Mouse (Mus musculus) forebrain, embryonic 13.5 days (tissue): ENCODE measurements around the gene Nphs1. TPM values are rescaled to one million over a fixed set of nuclear protein-coding genes. Genes with fewer than 3 reads are reported as not detected.

Source experiments
- ATAC-seq: fragments of 200-750 bp; cut with Nextera tagmentation; 2 replicates; pipeline ENCODE4 v1.8.0; 2017
- H3K27ac ChIP-seq: fragments of 300-500 bp; sonication (generic); 2 replicates; pipeline ENCODE4 v1.5.1; 2015; ENCODE audit warnings: inconsistent platforms, mild to moderate bottlenecking, moderate library complexity
- H3K27me3 ChIP-seq: fragments of 300-500 bp; sonication (generic); 2 replicates; pipeline ENCODE4 v1.6.1; 2015; ENCODE audit warnings: mild to moderate bottlenecking, inconsistent platforms
- H3K36me3 ChIP-seq: fragments of 300-500 bp; sonication (generic); 2 replicates; pipeline ENCODE4 v1.6.1; 2015; ENCODE audit warnings: mild to moderate bottlenecking, inconsistent platforms; ENCODE audit not compliant: poor library complexity, severe bottlenecking
- H3K4me1 ChIP-seq: fragments of 300-500 bp; sonication (generic); 2 replicates; pipeline ENCODE4 v1.6.1; 2015; ENCODE audit warnings: inconsistent platforms
- H3K4me2 ChIP-seq: fragments of 300-500 bp; sonication (generic); 2 replicates; pipeline ENCODE4 v1.6.1; 2015; ENCODE audit warnings: inconsistent platforms, mild to moderate bottlenecking, moderate library complexity
- H3K4me3 ChIP-seq: fragments of 300-500 bp; sonication (generic); 2 replicates; pipeline ENCODE4 v1.5.1; 2015; ENCODE audit warnings: mild to moderate bottlenecking, inconsistent platforms
- H3K9ac ChIP-seq: fragments of 300-500 bp; sonication (generic); 2 replicates; pipeline ENCODE4 v1.6.1; 2015; ENCODE audit warnings: mild to moderate bottlenecking, inconsistent platforms
- H3K9me3 ChIP-seq: fragments of 300-500 bp; sonication (generic); replicated peaks from 2 replicates; pipeline ENCODE4 v1.6.1; 2016; ENCODE audit warnings: inconsistent platforms
- WGBS: fragments of 180-500 bp; shearing (Covaris S2); methylation state at CpG from one replicate; pipeline ENCODE4 v1.1.7; 2015; 5-methylcytosine and 5-hydroxymethylcytosine counted together
- polyA plus RNA-seq: library from polyadenylated mRNA; unstranded; fragments of >200 nt; fragmentation: Nextera tagmentation; extraction: Ambion mirVana; gene quantifications from 2 replicates; pipeline ENCODE4 v1.2.1, GENCODE M21; 2015

The Nphs1 gene
- polyA plus RNA-seq: 0.15 and 0.18 TPM in 2 replicates

DNA sequence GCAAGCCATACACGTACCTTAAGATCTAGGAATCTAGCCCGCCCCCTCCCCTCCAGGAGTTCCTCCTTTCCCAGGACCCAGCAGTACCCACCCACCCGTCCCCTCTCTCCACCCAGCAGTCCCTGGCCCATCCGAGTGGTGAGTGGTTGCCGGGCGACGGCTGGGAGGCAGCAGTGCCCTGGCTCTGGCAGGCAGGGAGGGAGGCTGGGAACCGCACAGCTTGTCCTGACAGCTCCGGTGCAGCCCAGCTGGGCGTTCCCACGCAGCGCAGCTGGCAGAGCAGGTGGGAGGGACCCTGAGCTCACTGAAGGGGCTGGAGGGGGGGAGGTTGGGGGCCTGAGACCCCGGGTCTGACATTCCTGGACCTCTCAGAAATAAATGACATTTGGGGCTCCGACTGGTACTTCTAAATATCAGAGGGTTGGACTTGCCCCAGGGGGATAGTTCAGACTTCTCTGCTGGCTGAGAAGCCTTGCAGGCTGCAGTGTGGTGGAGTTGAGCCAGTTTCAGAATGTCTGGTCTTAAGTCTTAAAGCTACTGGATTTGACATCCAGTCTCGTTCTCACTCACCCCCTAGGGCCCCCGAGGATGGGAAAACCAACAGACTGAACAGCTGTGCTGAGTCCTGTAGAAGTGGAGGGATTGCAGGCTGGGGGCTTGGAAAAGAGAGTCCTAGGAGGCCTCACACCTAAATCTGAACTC is at the start of gene Nphs1, which contains the start of gene Kirrel2:
TSS of gene Nphs1 (plus strand) at position 687 of the 702 bp plus-strand sequence.
TSS of gene Kirrel2 (minus strand) at position 62 of the 702 bp plus-strand sequence.
- peak; percentile 84 for ATAC-seq
- Histone ChIP-seq H3K4me2 (peak within 1 kb of the TSS; percentile 54), H3K9ac (peak within 1 kb of the TSS; percentile 48), H3K9me3 (no peaks in the 10 kb centered on the region), H3K27ac (no peak within 1 kb of the TSS), H3K27me3 (peaks cover 100% of the 10 kb centered on the region), H3K36me3 (no peaks in the 10 kb centered on the region), H3K4me1 (peaks cover 35% of the 10 kb centered on the region), H3K4me3 (peak within 1 kb of the TSS; percentile 27)
- 2% methylated on average over 16 of the region's 16 CpGs for WGBS

DNA sequence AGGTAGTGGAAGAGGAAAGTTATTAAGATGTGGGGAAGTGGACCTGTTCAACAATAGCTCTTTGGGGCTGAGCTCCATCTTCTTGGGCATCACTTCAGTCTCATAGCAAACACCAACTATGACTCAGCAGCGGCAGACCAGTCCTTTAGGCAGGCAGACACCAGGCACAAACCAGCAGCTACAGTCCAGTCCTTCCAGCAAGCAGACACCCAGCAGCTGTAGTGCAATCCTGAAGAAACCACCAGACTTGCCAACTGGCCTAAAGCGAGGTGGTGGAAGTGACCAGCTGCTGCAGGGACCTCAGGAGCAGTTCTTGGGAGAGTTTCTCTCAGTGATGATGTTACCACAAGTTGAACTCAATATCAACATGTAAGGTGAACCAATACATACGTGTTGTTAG is 49.5 kb upstream of the Nphs1 start:
- WGBS: 78% methylated on average over 3 of the region's 3 CpGs
- Histone ChIP-seq H3K9ac (no peak overlapping the region), H3K4me1 (no peaks in the 10 kb centered on the region), H3K4me2 (no peak overlapping the region), H3K27ac (no peak overlapping the region), H3K9me3 (no peaks in the 10 kb centered on the region), H3K4me3 (no peak overlapping the region), H3K36me3 (no peaks in the 10 kb centered on the region), H3K27me3 (0 out of 2 replicates have a peak, but pooled peaks cover 3% of the 10 kb centered on the region)
- no peak for ATAC-seq

DNA sequence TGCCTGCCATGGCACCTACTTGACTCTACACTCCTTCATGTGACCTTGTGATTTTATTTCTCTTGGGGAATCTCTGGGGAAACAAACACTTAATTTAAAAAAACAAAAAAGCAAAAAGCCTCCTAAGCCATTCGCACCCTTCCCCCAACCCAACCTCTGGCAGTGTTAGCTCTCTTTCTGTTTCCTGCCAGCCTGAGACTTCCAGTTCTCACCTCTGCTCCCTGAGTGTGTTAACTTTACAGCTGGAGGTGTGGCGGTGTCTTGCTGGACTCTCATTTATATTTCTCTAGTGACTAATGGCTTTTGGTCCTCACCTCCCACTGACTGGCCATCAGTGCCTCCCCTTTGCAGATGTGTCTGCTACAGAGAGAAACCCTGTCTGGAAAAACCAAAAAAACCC is 48.3 kb upstream of the Nphs1 start:
- Histone ChIP-seq H3K4me2 (no peak overlapping the region), H3K4me1 (no peaks in the 10 kb centered on the region), H3K27ac (no peak overlapping the region), H3K4me3 (no peak overlapping the region), H3K27me3 (0 out of 2 replicates have a peak, but pooled peaks cover 3% of the 10 kb centered on the region), H3K9me3 (no peaks in the 10 kb centered on the region), H3K36me3 (no peaks in the 10 kb centered on the region), H3K9ac (no peak overlapping the region)
- ATAC-seq: no peak
- 93% methylated on average over 2 of the region's 2 CpGs for WGBS

DNA sequence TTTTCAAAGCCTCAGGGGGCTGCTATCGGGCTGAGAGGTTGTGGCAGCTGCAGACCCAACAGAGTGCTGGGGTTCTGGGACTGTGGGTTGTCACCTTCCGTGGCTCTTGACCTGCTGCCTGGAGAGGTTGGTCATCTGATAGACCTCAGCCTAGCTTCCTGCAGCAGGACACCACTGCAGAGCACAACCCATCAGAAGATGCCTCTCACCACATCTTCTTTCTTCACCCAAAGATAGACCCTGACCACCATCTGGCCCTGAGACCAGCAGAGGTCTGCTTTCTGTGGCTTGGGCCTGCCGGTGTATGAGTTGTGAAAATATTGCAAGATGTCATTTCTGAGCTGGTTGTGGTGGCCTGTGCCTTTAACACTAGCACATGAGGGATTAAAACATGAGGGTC is 47.1 kb upstream of the Nphs1 start:
- no peaks in the 10 kb centered on the region for H3K9me3 ChIP-seq
- H3K27ac ChIP-seq: no peak overlapping the region

DNA sequence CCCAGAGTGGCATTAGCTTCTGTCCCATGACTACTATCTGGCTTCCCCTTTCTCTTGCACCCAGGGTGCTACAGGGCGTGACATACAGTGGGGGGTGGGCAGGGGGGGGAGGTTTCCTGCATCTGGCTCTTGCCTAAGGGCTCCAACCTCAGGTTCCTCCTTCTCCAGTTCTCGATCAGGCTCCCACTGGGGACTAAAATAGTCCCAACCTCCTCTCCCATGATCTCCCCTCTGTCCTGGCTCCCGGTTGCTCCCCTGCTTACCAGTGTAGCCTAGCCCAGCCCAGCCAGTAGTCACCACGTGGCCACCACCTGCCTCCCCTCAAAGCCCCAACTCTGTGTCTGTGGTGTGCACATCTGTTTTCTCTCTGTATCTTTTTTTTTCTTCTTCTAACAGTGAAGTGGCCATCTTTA is 45.4 kb upstream of the Nphs1 start:
- H3K4me2 ChIP-seq: no peak overlapping the region
- H3K4me1 ChIP-seq: no peaks in the 10 kb centered on the region
- no peak overlapping the region for H3K27ac ChIP-seq
- 0 out of 2 replicates have a peak, but pooled peaks cover 3% of the 10 kb centered on the region for H3K27me3 ChIP-seq
- WGBS: 65% methylated on average over 4 of the region's 4 CpGs
- no peaks in the 10 kb centered on the region for H3K9me3 ChIP-seq
- H3K36me3 ChIP-seq: no peaks in the 10 kb centered on the region
- no peak overlapping the region for H3K4me3 ChIP-seq
- H3K9ac ChIP-seq: no peak overlapping the region
- no peak for ATAC-seq

More for the DNA sequence above, 47.1 kb upstream of the Nphs1 start:
- H3K4me2 ChIP-seq: no peak overlapping the region
- WGBS: 84% methylated on average over 3 of the region's 3 CpGs
- no peak overlapping the region for H3K9ac ChIP-seq
- H3K27me3 ChIP-seq: 0 out of 2 replicates have a peak, but pooled peaks cover 3% of the 10 kb centered on the region
- no peak overlapping the region for H3K4me3 ChIP-seq
- H3K4me1 ChIP-seq: no peaks in the 10 kb centered on the region
- ATAC-seq: no peak
- no peaks in the 10 kb centered on the region for H3K36me3 ChIP-seq

DNA sequence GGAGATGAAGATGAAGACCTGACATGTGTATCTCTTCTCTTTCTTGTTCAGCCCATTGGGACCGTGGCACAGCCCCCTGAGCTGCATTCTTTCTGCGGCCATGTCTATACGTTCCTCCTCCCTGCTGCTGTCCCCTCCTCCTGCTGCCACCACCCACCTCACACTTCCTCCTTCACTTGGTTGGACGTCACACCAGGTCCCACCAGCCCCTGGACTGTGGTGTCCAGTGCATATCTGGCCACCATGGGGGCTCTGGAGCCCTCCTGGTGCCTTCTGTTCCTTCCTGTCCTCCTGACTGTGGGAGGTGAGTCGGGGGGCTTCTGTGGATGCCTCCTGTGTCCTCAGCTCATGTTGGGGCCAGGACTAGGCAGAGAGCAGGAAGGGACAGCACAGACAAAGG is 44.5 kb upstream of the Nphs1 start, which contains the start of gene Tyrobp:
TSS of gene Tyrobp (plus strand) at position 165 of the 400 bp plus-strand sequence.
- Histone ChIP-seq H3K36me3 (no peaks in the 10 kb centered on the region), H3K27ac (no peak within 1 kb of the TSS), H3K27me3 (0 out of 2 replicates have a peak, but pooled peaks cover 3% of the 10 kb centered on the region), H3K4me3 (no peak within 1 kb of the TSS), H3K9me3 (no peaks in the 10 kb centered on the region), H3K9ac (no peak within 1 kb of the TSS), H3K4me1 (no peaks in the 10 kb centered on the region), H3K4me2 (no peak within 1 kb of the TSS)
- WGBS: 80% methylated on average over 5 of the region's 5 CpGs
- no peak for ATAC-seq

DNA sequence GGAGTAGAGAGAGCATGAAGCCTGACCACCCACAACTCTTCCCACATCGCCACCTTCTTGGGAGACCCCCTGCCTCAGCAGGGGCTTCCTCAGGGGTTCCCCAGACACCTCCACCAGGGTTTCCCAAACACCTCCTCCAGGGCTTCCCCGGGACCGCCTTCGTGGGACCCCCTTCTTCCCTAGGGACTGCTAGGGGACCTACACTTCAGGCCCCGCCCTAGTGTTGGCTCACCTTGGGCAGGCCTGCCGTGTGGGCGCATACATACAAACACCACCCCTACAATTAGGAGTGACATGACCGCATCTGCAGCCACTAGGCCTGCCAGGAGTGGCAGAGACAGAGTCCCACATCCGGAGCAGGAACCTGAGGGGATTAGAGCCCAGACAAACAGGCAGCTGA is 40.3 kb upstream of the Nphs1 start:
- Histone ChIP-seq H3K4me1 (peaks cover 14% of the 10 kb centered on the region), H3K4me2 (no peak overlapping the region), H3K4me3 (no peak overlapping the region), H3K9ac (no peak overlapping the region), H3K9me3 (peaks cover 7% of the 10 kb centered on the region; the same call in 1 of the 2 replicates), H3K27me3 (no peaks in the 10 kb centered on the region), H3K27ac (no peak overlapping the region), H3K36me3 (no peaks in the 10 kb centered on the region)
- 79% methylated on average over 9 of the region's 9 CpGs for WGBS
- ATAC-seq: no peak

DNA sequence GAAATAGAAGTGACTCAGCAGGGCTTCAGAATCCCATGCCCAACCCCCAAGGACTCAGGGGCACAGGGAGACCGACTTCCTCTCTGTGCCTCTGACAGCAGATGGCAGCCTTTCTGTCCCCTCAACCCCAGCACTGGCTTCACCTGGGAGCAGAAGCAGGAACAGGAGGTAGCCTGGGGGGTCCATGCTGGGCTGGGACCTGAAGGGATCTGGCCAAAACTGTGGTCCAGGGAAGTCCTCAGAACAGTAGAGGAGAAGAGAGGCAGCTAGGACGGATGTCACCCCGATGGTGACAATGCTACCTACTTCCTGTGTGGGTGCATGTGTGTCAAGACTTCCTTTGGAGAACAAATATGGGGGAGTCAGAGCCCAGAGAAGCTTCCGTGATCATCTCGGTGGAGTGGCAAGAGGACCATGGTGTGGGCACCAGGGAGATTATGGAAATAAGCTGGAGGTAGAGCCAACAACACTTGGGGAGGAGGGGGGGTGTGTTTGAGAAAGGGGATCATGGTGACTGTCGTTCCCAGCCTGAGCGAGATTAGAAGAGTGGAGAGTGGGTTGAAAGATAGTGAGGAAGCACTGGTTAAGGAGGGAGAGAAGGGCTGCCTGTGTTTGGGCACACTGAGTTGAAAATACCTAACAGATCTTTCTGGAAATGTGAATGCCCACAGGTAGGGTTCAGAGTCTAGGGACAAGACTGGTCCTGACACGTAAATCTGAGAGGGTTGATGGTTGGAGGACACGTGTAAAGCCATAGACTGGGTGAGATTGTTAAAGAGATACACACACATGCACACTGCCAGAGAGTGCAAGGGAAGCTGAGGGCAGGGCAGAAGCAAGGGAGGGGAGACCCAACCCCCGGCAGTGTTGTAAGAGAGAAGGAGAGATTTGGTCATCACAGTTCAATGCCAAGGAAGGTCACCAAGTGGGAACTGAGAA is 38.3 kb upstream of the Nphs1 start, which contains the start of gene Hcst:
TSS of gene Hcst (minus strand) at position 294 of the 939 bp plus-strand sequence.
- no peaks in the 10 kb centered on the region for H3K27me3 ChIP-seq
- 76% methylated on average over 10 of the region's 10 CpGs for WGBS
- no peak within 1 kb of the TSS for H3K9ac ChIP-seq
- no peak within 1 kb of the TSS for H3K27ac ChIP-seq
- H3K4me2 ChIP-seq: no peak within 1 kb of the TSS
- H3K4me1 ChIP-seq: peaks cover 21% of the 10 kb centered on the region
- no peak for ATAC-seq
- H3K9me3 ChIP-seq: peaks cover 7% of the 10 kb centered on the region; the same call in 1 of the 2 replicates
- no peaks in the 10 kb centered on the region for H3K36me3 ChIP-seq
- no peak within 1 kb of the TSS for H3K4me3 ChIP-seq

DNA sequence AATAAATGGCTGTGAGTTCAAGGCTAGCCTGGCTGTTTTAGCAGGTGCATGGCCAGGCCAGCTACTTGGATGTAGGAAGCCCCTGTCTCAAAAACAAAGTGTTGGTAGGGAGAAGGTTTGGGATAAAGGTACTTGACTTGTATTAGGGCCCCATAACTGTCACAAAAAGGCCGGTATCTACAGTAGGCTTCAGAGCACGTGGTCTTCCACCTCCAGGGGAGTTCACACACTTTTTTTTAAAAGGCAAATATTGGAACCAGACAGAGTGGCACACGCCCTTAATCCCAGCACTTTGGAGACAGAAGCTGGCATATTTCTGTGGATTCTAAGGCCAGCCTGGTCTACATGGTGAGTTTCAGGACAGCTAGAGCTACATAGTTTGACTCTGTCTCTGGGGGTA is 37.4 kb upstream of the Nphs1 start:
- Histone ChIP-seq H3K36me3 (peaks cover 6% of the 10 kb centered on the region), H3K4me1 (peaks cover 21% of the 10 kb centered on the region), H3K27ac (no peak overlapping the region), H3K4me2 (no peak overlapping the region), H3K9me3 (peaks cover 7% of the 10 kb centered on the region; the same call in 1 of the 2 replicates), H3K27me3 (no peaks in the 10 kb centered on the region), H3K4me3 (no peak overlapping the region), H3K9ac (no peak overlapping the region)
- ATAC-seq: no peak
- WGBS: 93% methylated on average over 3 of the region's 3 CpGs

DNA sequence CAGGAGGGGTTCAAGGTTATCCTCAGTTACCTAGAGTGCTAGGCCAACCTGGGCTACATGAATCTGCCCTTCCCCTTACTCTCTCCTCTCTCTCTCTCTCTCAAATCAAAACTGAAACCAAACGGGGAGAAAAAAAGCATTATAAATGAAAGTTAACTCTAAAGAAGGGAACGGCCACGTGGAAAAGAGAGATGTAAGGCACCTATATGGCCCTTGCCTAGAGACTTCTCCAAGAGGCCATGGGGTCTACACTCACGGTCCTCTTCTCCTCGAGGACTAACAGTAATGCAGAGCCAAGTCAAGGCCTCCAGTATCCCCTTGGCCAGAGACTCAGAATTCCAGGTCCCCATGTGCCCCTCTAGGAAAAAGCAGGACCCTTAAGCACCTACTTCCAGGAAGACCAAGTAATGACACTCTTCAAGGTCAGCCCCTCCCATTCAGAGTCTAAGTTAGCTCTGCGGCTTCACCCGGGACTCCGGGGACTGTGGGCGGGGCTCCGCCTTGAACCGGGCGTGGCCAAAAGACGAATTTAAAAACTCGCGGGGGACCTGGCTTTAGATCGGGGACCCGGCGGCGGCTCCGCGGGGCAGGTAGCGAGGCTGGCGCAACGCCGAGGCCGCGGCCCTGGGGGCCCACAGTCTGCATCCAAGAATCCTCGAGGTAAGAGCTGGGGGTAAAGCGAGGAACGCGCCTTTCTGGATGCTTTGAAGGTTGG is 36.8 kb upstream of the Nphs1 start, which contains the start of gene Nfkbid:
TSS of gene Nfkbid (plus strand) at position 558 of the 715 bp plus-strand sequence.
- Histone ChIP-seq H3K4me3 (peak within 1 kb of the TSS; percentile 59), H3K9ac (peak within 1 kb of the TSS; percentile 71), H3K27ac (no peak within 1 kb of the TSS), H3K4me2 (peak within 1 kb of the TSS; percentile 81), H3K4me1 (peaks cover 21% of the 10 kb centered on the region), H3K9me3 (peaks cover 7% of the 10 kb centered on the region; the same call in 1 of the 2 replicates), H3K36me3 (peaks cover 11% of the 10 kb centered on the region), H3K27me3 (no peaks in the 10 kb centered on the region)
- peak; percentile 31; the same call in 1 of the 2 replicates for ATAC-seq
- 10% methylated on average over 31 of the region's 31 CpGs for WGBS

DNA sequence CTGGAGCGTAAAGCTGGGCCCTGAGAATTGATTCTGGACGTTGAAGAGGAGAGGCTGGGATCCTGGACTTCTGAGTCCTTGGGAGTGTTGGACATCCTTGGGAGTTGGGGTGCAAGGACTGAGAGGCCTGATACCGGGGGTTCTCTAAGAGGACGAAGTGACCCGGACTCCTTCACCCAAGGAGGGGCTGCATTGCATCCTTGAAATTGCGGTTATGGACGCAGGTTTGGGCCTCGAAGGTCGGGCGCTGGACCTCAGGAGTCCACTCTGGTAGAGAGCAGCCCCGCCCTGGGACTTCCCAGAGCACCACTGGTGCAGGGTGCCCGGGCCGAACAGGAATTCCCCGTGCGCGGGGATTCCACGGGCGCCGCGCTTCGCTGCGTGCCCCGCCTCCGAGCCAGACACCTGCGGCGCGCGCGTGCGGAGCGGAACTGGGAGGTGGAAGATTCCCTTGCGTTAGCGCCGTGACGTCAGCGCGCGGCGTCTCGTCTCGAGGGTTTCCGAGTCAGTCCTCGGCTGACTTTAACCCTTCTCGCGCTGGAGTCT is 36.2 kb upstream of the Nphs1 start:
- under 1% methylated on average over 45 of the region's 45 CpGs for WGBS
- H3K27ac ChIP-seq: no peak overlapping the region

More for the DNA sequence above, 36.2 kb upstream of the Nphs1 start:
- no peaks in the 10 kb centered on the region for H3K27me3 ChIP-seq
- peak overlapping the region; percentile 81 for H3K4me2 ChIP-seq
- ATAC-seq: peak; percentile 91
- H3K9me3 ChIP-seq: peaks cover 7% of the 10 kb centered on the region; the same call in 1 of the 2 replicates
- H3K4me3 ChIP-seq: peak overlapping the region; percentile 59
- H3K4me1 ChIP-seq: peaks cover 21% of the 10 kb centered on the region
- H3K36me3 ChIP-seq: peaks cover 11% of the 10 kb centered on the region
- peak overlapping the region; percentile 71 for H3K9ac ChIP-seq
